Mouse (Mus musculus) hindbrain, postnatal 0 days (tissue): ENCODE data around the gene Myh15. TPM values are rescaled to one million over a fixed set of nuclear protein-coding genes. Genes with fewer than 3 reads are reported as not detected.

ENCODE experiments used
- ATAC-seq: fragments of 200-750 bp; cut with Nextera tagmentation; 2 replicates; pipeline ENCODE4 v1.8.0; 2017; ENCODE audit warnings: mild to moderate bottlenecking, moderate TSS enrichment, moderate library complexity
- DNase-seq: peaks from one replicate; pipeline ENCODE4 v3.0.0-alpha.2; 2015; ENCODE audit warnings: low spot score
- H3K27ac ChIP-seq: fragments of 300-500 bp; sonication (generic); 2 replicates; pipeline ENCODE4 v1.5.1; 2014; ENCODE audit warnings: mild to moderate bottlenecking
- H3K27me3 ChIP-seq: fragments of 300-500 bp; sonication (generic); 2 replicates; pipeline ENCODE4 v1.6.1; 2014; ENCODE audit warnings: low read length, mixed read lengths; ENCODE audit not compliant: insufficient read depth
- H3K36me3 ChIP-seq: fragments of 300-500 bp; sonication (generic); 2 replicates; pipeline ENCODE4 v1.6.1; 2014; ENCODE audit warnings: low read length, mixed read lengths; ENCODE audit not compliant: insufficient read depth
- H3K4me1 ChIP-seq: fragments of 300-500 bp; sonication (generic); 2 replicates; pipeline ENCODE4 v1.6.1; 2014; ENCODE audit warnings: antibody characterized with exemption, low read length, mixed read lengths; ENCODE audit not compliant: insufficient read depth
- H3K4me2 ChIP-seq: fragments of 300-500 bp; sonication (generic); 2 replicates; pipeline ENCODE4 v1.6.1; 2014; ENCODE audit warnings: low read depth, mild to moderate bottlenecking, low read length, moderate library complexity, mixed read lengths
- H3K4me3 ChIP-seq: fragments of 300-500 bp; sonication (generic); 2 replicates; pipeline ENCODE4 v1.5.1; 2014; ENCODE audit warnings: low read length
- H3K9ac ChIP-seq: fragments of 300-500 bp; sonication (generic); replicated peaks from 2 replicates; pipeline ENCODE4 v1.6.1; 2014; ENCODE audit warnings: mild to moderate bottlenecking, low read length, moderate library complexity, mixed read lengths
- H3K9me3 ChIP-seq: fragments of 300-500 bp; sonication (generic); 2 replicates; pipeline ENCODE4 v1.6.1; 2016; ENCODE audit warnings: low read length, mixed read lengths
- CTCF ChIP-seq: IDR thresholded peaks from 2 replicates; pipeline ENCODE4 v1.5.1; 2016; ENCODE audit warnings: antibody characterized with exemption, control low read depth, low read depth
- WGBS: fragments of 180-500 bp; shearing (Covaris S2); extraction: QIAGEN DNeasy Blood & Tissue Kit; methylation state at CpG from one replicate; pipeline ENCODE4 v1.1.7; 2014; 5-methylcytosine and 5-hydroxymethylcytosine counted together
- polyA plus RNA-seq: library from polyadenylated mRNA; unstranded; fragments of >200 nt; fragmentation: Nextera tagmentation; extraction: Ambion mirVana; gene quantifications from 2 replicates; pipeline ENCODE4 v1.2.1, GENCODE M21; 2015
- total RNA-seq: library from RNA; depleted of rRNA; stranded (reverse); fragments of >200 nt; gene quantifications from 2 replicates; pipeline ENCODE4 v1.2.3, GENCODE M21; 2014

Gene Myh15
- total and polyA plus RNA-seq, 2 experiments from 2014 or later = 0.10 to 0.16 TPM

- no peak for TF ChIP-seq CTCF
- ATAC-seq = peak; percentile 78
- no peaks in the 10 kb centered on the region for H3K9me3 ChIP-seq
- H3K9ac ChIP-seq = no peak overlapping the region
- no peaks in the 10 kb centered on the region for H3K36me3 ChIP-seq
- no peak overlapping the region for H3K4me3 ChIP-seq
- no peaks in the 10 kb centered on the region for H3K27me3 ChIP-seq
- WGBS = 44% methylated on average over 5 of the region's 5 CpGs
- no peaks in the 10 kb centered on the region for H3K4me1 ChIP-seq
- H3K27ac ChIP-seq = no peak overlapping the region
- H3K4me2 ChIP-seq = no peak overlapping the region
- peak; percentile 18 for DNase-seq
Measured at GRCm38 (mm10) chr16:49069256-49069963, 12.1 kb downstream of the Myh15 start.

- ATAC-seq = no peak
- no peak overlapping the region for H3K9ac ChIP-seq
- no peaks in the 10 kb centered on the region for H3K27me3 ChIP-seq
- H3K27ac ChIP-seq = no peak overlapping the region
- 90% methylated on average over 3 of the region's 3 CpGs for WGBS
- H3K9me3 ChIP-seq = no peaks in the 10 kb centered on the region
- no peaks in the 10 kb centered on the region for H3K4me1 ChIP-seq
- DNase-seq = no peak
- no peak for TF ChIP-seq CTCF
- no peaks in the 10 kb centered on the region for H3K36me3 ChIP-seq
- no peak overlapping the region for H3K4me2 ChIP-seq
- H3K4me3 ChIP-seq = no peak overlapping the region
Measured at GRCm38 (mm10) chr16:49071316-49071715, 14.0 kb downstream of the Myh15 start.

- H3K4me2 ChIP-seq = no peak overlapping the region
- H3K27me3 ChIP-seq = no peaks in the 10 kb centered on the region
- DNase-seq = no peak
- no peak for TF ChIP-seq CTCF
- H3K9me3 ChIP-seq = no peaks in the 10 kb centered on the region
- no peaks in the 10 kb centered on the region for H3K4me1 ChIP-seq
- no peak overlapping the region for H3K27ac ChIP-seq
- H3K4me3 ChIP-seq = no peak overlapping the region
- no peak overlapping the region for H3K9ac ChIP-seq
- WGBS = 56% methylated on average over 1 of the region's 1 CpGs
- no peak for ATAC-seq
- no peaks in the 10 kb centered on the region for H3K36me3 ChIP-seq
Measured at GRCm38 (mm10) chr16:49128015-49128414, 70.7 kb downstream of the Myh15 start.

GRCm38 (mm10) chr16:49156193-49156592, 98.9 kb downstream of the Myh15 start:
- H3K9ac ChIP-seq = no peak overlapping the region
- no peak for DNase-seq
- H3K4me3 ChIP-seq = no peak overlapping the region
- no peaks in the 10 kb centered on the region for H3K4me1 ChIP-seq
- ATAC-seq = no peak
- no peaks in the 10 kb centered on the region for H3K36me3 ChIP-seq
- 84% methylated on average over 2 of the region's 2 CpGs for WGBS
- no peak overlapping the region for H3K27ac ChIP-seq
- no peaks in the 10 kb centered on the region for H3K9me3 ChIP-seq
- no peak overlapping the region for H3K4me2 ChIP-seq
- H3K27me3 ChIP-seq = no peaks in the 10 kb centered on the region
- TF ChIP-seq CTCF = no peak

GRCm38 (mm10) chr16:49164349-49165137, 107.3 kb downstream of the Myh15 start:
- Histone ChIP-seq H3K9me3 (no peaks in the 10 kb centered on the region), H3K4me3 (no peak overlapping the region), H3K9ac (no peak overlapping the region), H3K36me3 (no peaks in the 10 kb centered on the region), H3K4me1 (no peaks in the 10 kb centered on the region), H3K27ac (no peak overlapping the region), H3K4me2 (no peak overlapping the region), H3K27me3 (no peaks in the 10 kb centered on the region)
- 37% methylated on average over 7 of the region's 7 CpGs for WGBS
- DNase-seq (peak; percentile 85), ATAC-seq (peak; percentile 85)
- peak; percentile 91 for TF ChIP-seq CTCF

GRCm38 (mm10) chr16:49165728-49166127, 108.4 kb downstream of the Myh15 start:
- H3K27ac ChIP-seq = no peak overlapping the region
- H3K9me3 ChIP-seq = no peaks in the 10 kb centered on the region
- no peak for TF ChIP-seq CTCF
- WGBS = 88% methylated on average over 11 of the region's 11 CpGs
- DNase-seq (no peak), ATAC-seq (no peak)
- no peak overlapping the region for H3K4me3 ChIP-seq
- H3K9ac ChIP-seq = no peak overlapping the region
- no peaks in the 10 kb centered on the region for H3K36me3 ChIP-seq
- no peaks in the 10 kb centered on the region for H3K4me1 ChIP-seq
- no peaks in the 10 kb centered on the region for H3K27me3 ChIP-seq
- H3K4me2 ChIP-seq = no peak overlapping the region

- H3K9me3 ChIP-seq = no peaks in the 10 kb centered on the region
- 92% methylated on average over 12 of the region's 12 CpGs for WGBS
- no peaks in the 10 kb centered on the region for H3K36me3 ChIP-seq
- DNase-seq (no peak), ATAC-seq (no peak)
- H3K4me2 ChIP-seq = no peak overlapping the region
- H3K4me3 ChIP-seq = no peak overlapping the region
- H3K4me1 ChIP-seq = no peaks in the 10 kb centered on the region
- no peaks in the 10 kb centered on the region for H3K27me3 ChIP-seq
- no peak for TF ChIP-seq CTCF
- H3K27ac ChIP-seq = no peak overlapping the region
- no peak overlapping the region for H3K9ac ChIP-seq
Measured at GRCm38 (mm10) chr16:49167325-49167724, 110.0 kb downstream of the Myh15 start.
